Mouse (Mus musculus): ENCODE data around the gene Nfatc2ip.

DNA sequence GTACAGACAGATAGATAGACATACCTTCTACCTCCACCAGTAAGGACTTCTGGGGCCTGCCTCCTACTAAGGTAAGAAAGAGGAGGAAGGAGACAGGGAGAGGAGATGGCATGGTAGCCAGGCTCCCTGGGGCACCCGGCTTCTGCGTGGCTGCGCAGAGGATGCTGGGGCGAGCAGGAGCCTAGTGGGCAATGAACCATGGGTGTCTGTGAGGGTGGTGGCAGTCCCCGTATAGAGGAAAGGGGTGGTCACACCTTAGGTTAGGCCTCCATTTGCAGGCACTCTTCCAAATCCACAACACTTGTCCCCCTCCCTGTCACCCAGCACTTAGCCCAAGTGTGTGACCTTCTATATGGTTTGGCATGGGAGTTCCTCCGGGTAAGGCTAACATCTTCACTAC, 18.2 kb upstream of the Nfatc2ip start, which contains the start of gene Cd19:
- no peak for TF ChIP-seq POLR2A (IDR thresholded peaks at IDR 0.05; ENCODE audit: borderline replicate concordance, extremely low read depth, insufficient read depth, insufficient read length, poor library complexity, severe bottlenecking)
- TF ChIP-seq CTCF (IDR thresholded peaks at IDR 0.05; ENCODE audit: borderline replicate concordance, extremely low read depth, insufficient read depth, insufficient read length): no peak
